Mouse (Mus musculus) CD4-positive naive resting alpha-beta T cell, adult 57 days (primary cell): Measurements from ENCODE around the gene B3gnt3. TPM values are rescaled to one million over a fixed set of nuclear protein-coding genes. Genes with fewer than 3 reads are reported as not detected.

Experiments
- total RNA-seq: library from RNA; stranded (reverse); gene quantifications from one replicate; pipeline ENCODE4 v1.2.4, GENCODE M21; 2023

Gene B3gnt3
- 0.30 TPM for total RNA-seq

GRCm38 (mm10) chr8:71701414-71702086 lies at the start of gene B3gnt3:
Gene B3gnt3 (minus strand): TSS chr8:71701789.

GRCm38 (mm10) chr8:71725122-71725924 lies 23.7 kb upstream of the B3gnt3 start, which contains the start of gene Fcho1:
Gene Fcho1 (minus strand): TSS chr8:71725716.

GRCm38 (mm10) chr8:71689028-71689427 lies 12.6 kb downstream of the B3gnt3 start, which contains the start of gene Insl3:
Gene Insl3 (plus strand): TSS chr8:71689214.

DNA sequence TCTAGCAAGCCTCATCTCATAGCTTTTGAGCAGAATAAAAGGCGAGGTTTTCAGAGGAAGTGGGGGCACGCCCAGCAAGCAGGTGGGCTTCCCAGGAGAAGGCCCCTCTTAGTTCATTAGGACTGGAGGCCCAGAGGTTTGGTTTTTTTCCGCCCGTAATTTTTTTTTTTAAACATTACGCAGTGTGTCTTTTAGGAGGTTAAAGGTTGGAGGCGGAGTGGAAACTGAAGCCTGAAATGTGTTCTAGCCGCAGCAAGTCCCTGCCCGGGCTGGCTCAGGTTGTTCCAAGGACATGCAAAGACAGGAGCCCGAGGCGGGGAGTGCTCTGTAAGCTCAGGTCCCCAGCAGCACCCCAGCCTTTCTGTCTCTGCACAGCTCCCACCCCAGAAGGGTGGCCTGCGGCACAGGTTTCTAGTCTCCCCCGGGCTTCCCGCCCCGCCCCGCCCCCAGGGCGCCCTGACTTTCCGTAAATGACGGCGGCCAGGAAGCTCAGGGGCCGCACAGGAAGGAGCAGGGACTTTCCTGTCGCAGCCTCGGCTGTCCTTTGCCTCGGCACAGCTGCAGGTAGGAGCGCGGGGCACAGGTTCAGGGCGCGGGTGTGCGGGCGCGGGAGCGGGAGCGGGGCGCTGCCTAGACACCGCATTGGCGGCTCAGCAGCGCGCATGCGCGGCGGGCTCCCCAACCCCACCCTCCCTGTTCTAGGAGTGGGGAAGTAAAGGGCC lies 25.4 kb downstream of the B3gnt3 start, which contains the start of gene Jak3:
TSS of gene Jak3 (plus strand) at position 277 of the 722 bp plus-strand sequence.

GRCm38 (mm10) chr8:71671549-71671965 lies 30.0 kb downstream of the B3gnt3 start, which contains the start of gene Unc13a:
Gene Unc13a (minus strand): TSS chr8:71671757.

Other genes starting within 250 kb of the B3gnt3 start
- gene Abhd8, start 238.1 kb downstream of the B3gnt3 start, total RNA-seq: 94.1 TPM
- gene Mrpl34, start 236.8 kb downstream of the B3gnt3 start, total RNA-seq: 33.8 TPM
- 106 TPM for gene Dda1, start 232.6 kb downstream of the B3gnt3 start, total RNA-seq
- 22.8 TPM for gene Ano8, start 215.8 kb downstream of the B3gnt3 start, total RNA-seq
- 15.5 TPM for gene Gtpbp3, start 213.7 kb downstream of the B3gnt3 start, total RNA-seq
- 2.1 TPM for gene Plvap, start 190.0 kb downstream of the B3gnt3 start, total RNA-seq
- not detected for gene Ccdc194, start 176.1 kb downstream of the B3gnt3 start, total RNA-seq
- 38.1 TPM for gene Bst2, start 164.3 kb downstream of the B3gnt3 start, total RNA-seq
- 32.3 TPM for gene Mvb12a, start 158.9 kb downstream of the B3gnt3 start, total RNA-seq
- gene Tmem221, start 142.9 kb downstream of the B3gnt3 start, total RNA-seq: 0.83 TPM
- gene Nxnl1, start 135.2 kb downstream of the B3gnt3 start, total RNA-seq: not detected
- gene Slc27a1, start 132.9 kb downstream of the B3gnt3 start, total RNA-seq: 6.5 TPM
- gene Pgls, start 109.6 kb downstream of the B3gnt3 start, total RNA-seq: 50.8 TPM
- 8.0 TPM for gene Fam129c, start 104.1 kb downstream of the B3gnt3 start, total RNA-seq
- 56.7 TPM for gene Colgalt1, start 90.8 kb downstream of the B3gnt3 start, total RNA-seq
- gene Unc13a, start 30.0 kb downstream of the B3gnt3 start, total RNA-seq: 1.7 TPM
- 94.0 TPM for gene Jak3, start 25.5 kb downstream of the B3gnt3 start, total RNA-seq
- gene Insl3, start 12.6 kb downstream of the B3gnt3 start, total RNA-seq: 52.6 TPM
- 112 TPM for gene Fcho1, start 23.9 kb upstream of the B3gnt3 start, total RNA-seq
- 10.3 TPM for gene Zfp709, start 180.2 kb upstream of the B3gnt3 start, total RNA-seq
- 8.1 TPM for gene Zfp882, start 206.8 kb upstream of the B3gnt3 start, total RNA-seq
- gene Zfp617, start 206.8 kb upstream of the B3gnt3 start, total RNA-seq: 7.9 TPM
- 11.2 TPM for gene Zfp961, start 249.2 kb upstream of the B3gnt3 start, total RNA-seq